Mouse (Mus musculus) midbrain, embryonic 12.5 days (tissue): Measurements from ENCODE around the gene Coq7. TPM values are rescaled to one million over a fixed set of nuclear protein-coding genes. Genes with fewer than 3 reads are reported as not detected.

Experiments used
- ATAC-seq: fragments of 200-750 bp; cut with Nextera tagmentation; 2 replicates; pipeline ENCODE4 v1.8.0; 2017; ENCODE audit warnings: low read depth, moderate TSS enrichment, moderate library complexity; ENCODE audit not compliant: low FRiP score
- H3K27ac ChIP-seq: fragments of 300-500 bp; sonication (generic); replicated peaks from 2 replicates; pipeline ENCODE4 v1.5.1; 2016; ENCODE audit warnings: mild to moderate bottlenecking
- H3K27me3 ChIP-seq: fragments of 300-500 bp; sonication (generic); 2 replicates; pipeline ENCODE4 v1.6.1; 2016; ENCODE audit warnings: mild to moderate bottlenecking
- H3K36me3 ChIP-seq: fragments of 300-500 bp; sonication (generic); 2 replicates; pipeline ENCODE4 v1.6.1; 2016
- H3K4me1 ChIP-seq: fragments of 300-500 bp; sonication (generic); 2 replicates; pipeline ENCODE4 v1.6.1; 2016
- H3K4me2 ChIP-seq: fragments of 300-500 bp; sonication (generic); replicated peaks from 2 replicates; pipeline ENCODE4 v1.6.1; 2016; ENCODE audit warnings: mild to moderate bottlenecking, moderate library complexity
- H3K4me3 ChIP-seq: fragments of 300-500 bp; sonication (generic); 2 replicates; pipeline ENCODE4 v1.5.1; 2016; ENCODE audit warnings: mild to moderate bottlenecking
- H3K9ac ChIP-seq: fragments of 300-500 bp; sonication (generic); replicated peaks from 2 replicates; pipeline ENCODE4 v1.6.1; 2016; ENCODE audit warnings: mild to moderate bottlenecking, moderate library complexity
- H3K9me3 ChIP-seq: fragments of 300-500 bp; sonication (generic); 2 replicates; pipeline ENCODE4 v1.6.1; 2016; ENCODE audit warnings: mild to moderate bottlenecking
- WGBS: fragments of 180-500 bp; shearing (Covaris S2); methylation state at CpG from one replicate; pipeline ENCODE4 v1.1.7; 2016; 5-methylcytosine and 5-hydroxymethylcytosine counted together
- polyA plus RNA-seq: library from polyadenylated mRNA; unstranded; fragments of >200 nt; fragmentation: Nextera tagmentation; extraction: Ambion mirVana; gene quantifications from 2 replicates; pipeline ENCODE4 v1.2.1, GENCODE M21; 2016

Coq7 gene
- 86.3 and 91.5 TPM in 2 replicates for polyA plus RNA-seq

DNA sequence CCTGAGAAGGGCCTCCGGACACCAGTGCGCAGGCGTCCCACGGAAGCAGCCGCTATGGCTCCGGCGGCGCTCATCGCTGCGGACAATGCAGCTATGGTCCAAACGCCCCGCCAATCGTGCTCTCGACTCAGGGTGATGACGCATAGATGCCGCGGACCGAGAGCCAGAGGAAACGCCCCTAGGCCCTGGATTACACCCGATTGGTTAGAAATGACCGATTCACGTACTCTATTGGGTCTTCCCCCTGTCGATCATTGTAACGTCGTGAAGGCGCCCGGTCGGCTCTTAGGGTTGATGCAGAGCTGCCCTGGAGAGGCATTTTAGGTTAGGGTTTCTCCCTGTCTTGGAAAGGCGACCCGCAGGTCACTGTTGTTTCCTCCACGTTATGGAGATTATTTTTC lies at the start of gene Coq7:
Gene Coq7, minus strand, starts transcription at position 179 of the 401 bp plus-strand sequence.
- Histone ChIP-seq H3K4me2 (peak within 1 kb of the TSS; percentile 67), H3K9ac (peak within 1 kb of the TSS; percentile 69), H3K36me3 (0 out of 2 replicates have a peak, but pooled peaks cover 11% of the 10 kb centered on the region), H3K27ac (peak within 1 kb of the TSS; percentile 98), H3K4me3 (peak within 1 kb of the TSS; percentile 74), H3K4me1 (0 out of 2 replicates have a peak, but pooled peaks cover 3% of the 10 kb centered on the region), H3K27me3 (no peaks in the 10 kb centered on the region), H3K9me3 (no peaks in the 10 kb centered on the region)
- peak; percentile 99 for ATAC-seq
- WGBS = under 1% methylated on average over 31 of the region's 31 CpGs

DNA sequence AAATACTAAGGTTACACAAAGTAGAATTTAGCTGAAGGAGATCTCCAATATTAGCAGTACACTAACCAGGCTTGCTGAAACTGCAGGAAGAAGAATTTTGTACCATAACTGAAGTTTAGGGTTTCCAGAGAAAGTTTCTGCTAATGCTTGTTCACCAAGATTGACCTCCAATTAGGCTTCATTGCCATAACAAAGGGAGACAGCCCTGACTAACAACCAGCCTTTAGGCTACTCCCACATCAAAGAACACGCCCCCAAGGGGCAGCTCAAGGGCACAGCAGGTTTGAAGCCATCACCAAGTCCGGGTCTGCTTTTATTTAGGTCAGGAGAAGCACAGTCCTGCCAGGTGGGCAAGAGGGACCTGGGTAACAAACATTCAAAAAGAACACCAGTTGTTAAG lies 46.8 kb upstream of the Coq7 start:
- H3K27me3 ChIP-seq = peaks cover 4% of the 10 kb centered on the region; the same call in 1 of the 2 replicates
- no peak overlapping the region for H3K27ac ChIP-seq
- no peak for ATAC-seq
- 73% methylated on average over 2 of the region's 2 CpGs for WGBS
- peaks cover 21% of the 10 kb centered on the region for H3K4me1 ChIP-seq
- H3K9ac ChIP-seq = no peak overlapping the region
- H3K36me3 ChIP-seq = peaks cover 16% of the 10 kb centered on the region
- no peak overlapping the region for H3K4me3 ChIP-seq
- no peak overlapping the region for H3K4me2 ChIP-seq
- 0 out of 2 replicates have a peak, but pooled peaks cover 3% of the 10 kb centered on the region for H3K9me3 ChIP-seq

DNA sequence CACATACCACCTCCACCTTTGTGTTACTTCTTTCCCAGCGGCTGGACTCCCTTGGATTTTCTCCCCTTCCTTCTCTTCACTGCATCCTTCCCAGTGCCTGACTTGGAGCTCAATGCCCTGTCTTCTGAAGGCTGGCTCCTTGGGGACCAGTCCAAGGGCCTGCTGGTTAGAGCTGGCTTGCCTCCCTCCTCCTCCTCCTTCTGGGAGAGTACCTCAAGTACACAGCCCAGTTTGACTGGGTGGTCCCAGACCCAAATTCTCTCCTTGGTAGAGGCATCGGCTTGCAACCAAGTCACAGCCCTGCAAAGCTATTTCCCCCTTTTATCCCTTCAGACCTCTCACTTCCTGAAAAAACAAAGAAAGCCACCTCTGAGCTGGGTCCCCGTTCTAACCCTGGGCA lies 45.1 kb upstream of the Coq7 start:
- H3K4me3 ChIP-seq = no peak overlapping the region
- ATAC-seq = no peak
- H3K4me1 ChIP-seq = peaks cover 17% of the 10 kb centered on the region
- H3K27me3 ChIP-seq = no peaks in the 10 kb centered on the region
- 79% methylated on average over 3 of the region's 3 CpGs for WGBS
- no peak overlapping the region for H3K4me2 ChIP-seq
- H3K36me3 ChIP-seq = peaks cover 16% of the 10 kb centered on the region
- no peak overlapping the region for H3K27ac ChIP-seq
- H3K9ac ChIP-seq = no peak overlapping the region
- 0 out of 2 replicates have a peak, but pooled peaks cover 3% of the 10 kb centered on the region for H3K9me3 ChIP-seq

DNA sequence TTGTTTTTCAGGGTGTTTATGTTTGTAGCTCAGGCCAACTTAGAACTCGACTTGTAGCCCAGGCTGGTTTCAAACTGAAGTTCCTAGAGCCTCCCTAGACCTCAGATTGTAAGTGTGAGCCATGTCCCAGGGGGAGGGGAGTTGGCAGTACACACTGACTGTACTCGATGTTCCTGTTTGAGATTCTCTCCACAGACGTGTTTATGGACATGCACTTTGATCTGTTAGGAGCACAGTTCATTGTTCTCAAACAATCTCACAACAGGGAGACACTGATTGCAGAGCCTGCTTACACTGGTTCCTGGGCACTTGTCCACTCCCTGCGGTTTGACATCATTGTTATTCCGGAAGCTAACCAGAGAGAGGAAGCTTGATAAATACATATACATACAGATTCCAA lies 38.9 kb upstream of the Coq7 start:
- no peaks in the 10 kb centered on the region for H3K9me3 ChIP-seq
- H3K27ac ChIP-seq = no peak overlapping the region
- H3K27me3 ChIP-seq = no peaks in the 10 kb centered on the region
- no peak for ATAC-seq
- no peak overlapping the region for H3K9ac ChIP-seq
- H3K4me3 ChIP-seq = no peak overlapping the region
- H3K36me3 ChIP-seq = no peaks in the 10 kb centered on the region
- 63% methylated on average over 5 of the region's 5 CpGs for WGBS
- no peak overlapping the region for H3K4me2 ChIP-seq
- H3K4me1 ChIP-seq = peaks cover 16% of the 10 kb centered on the region

DNA sequence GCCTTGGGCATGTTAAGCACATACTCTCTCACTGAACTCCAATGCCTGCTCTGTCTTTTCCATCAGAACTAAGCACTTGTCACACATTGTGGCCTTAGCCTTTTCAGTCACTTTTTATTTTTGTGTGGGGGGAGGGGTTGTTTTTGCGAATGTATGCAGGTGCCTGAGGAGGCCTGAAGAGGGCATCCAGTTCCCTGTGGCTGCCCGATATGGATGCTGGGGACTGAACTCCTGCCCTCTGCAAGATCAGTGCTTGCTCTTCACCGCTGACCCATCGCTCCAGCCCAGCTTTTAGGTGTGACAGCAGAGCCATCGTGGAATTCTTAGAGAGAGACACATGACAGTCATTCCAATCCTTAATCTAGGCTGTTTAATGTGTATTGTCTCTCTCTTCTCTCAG lies 38.2 kb upstream of the Coq7 start:
- peaks cover 16% of the 10 kb centered on the region for H3K4me1 ChIP-seq
- H3K4me2 ChIP-seq = no peak overlapping the region
- WGBS = 48% methylated on average over 5 of the region's 5 CpGs
- H3K9me3 ChIP-seq = no peaks in the 10 kb centered on the region
- H3K4me3 ChIP-seq = no peak overlapping the region
- no peak for ATAC-seq
- no peaks in the 10 kb centered on the region for H3K36me3 ChIP-seq
- no peak overlapping the region for H3K9ac ChIP-seq
- no peak overlapping the region for H3K27ac ChIP-seq
- H3K27me3 ChIP-seq = no peaks in the 10 kb centered on the region

DNA sequence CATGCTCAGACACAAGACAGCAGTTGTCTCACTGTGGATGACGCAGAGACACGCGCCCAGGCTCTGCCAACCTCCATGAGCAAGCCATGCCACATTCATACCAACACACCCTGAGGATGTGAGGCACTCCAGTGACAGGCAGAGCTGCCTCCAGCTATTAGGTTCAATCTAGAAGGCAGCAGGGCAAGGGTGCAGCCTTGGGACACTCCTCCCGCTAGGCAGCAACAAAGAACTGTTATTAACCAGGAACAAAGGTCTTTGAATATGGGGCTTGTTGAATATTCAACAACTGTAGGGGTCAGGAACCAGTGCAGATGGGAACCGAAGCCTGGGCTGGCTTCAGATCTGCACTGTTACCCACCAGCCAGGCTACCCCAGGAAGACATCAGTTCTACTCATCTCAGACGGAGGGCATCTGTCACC lies 36.0 kb upstream of the Coq7 start:
- Histone ChIP-seq H3K4me2 (no peak overlapping the region), H3K4me1 (peaks cover 10% of the 10 kb centered on the region), H3K9ac (no peak overlapping the region), H3K27me3 (no peaks in the 10 kb centered on the region), H3K36me3 (peaks cover 3% of the 10 kb centered on the region), H3K4me3 (no peak overlapping the region), H3K9me3 (no peaks in the 10 kb centered on the region), H3K27ac (peak overlapping the region; percentile 44)
- ATAC-seq = peak; percentile 63; the same call in 1 of the 2 replicates
- 63% methylated on average over 6 of the region's 6 CpGs for WGBS

DNA sequence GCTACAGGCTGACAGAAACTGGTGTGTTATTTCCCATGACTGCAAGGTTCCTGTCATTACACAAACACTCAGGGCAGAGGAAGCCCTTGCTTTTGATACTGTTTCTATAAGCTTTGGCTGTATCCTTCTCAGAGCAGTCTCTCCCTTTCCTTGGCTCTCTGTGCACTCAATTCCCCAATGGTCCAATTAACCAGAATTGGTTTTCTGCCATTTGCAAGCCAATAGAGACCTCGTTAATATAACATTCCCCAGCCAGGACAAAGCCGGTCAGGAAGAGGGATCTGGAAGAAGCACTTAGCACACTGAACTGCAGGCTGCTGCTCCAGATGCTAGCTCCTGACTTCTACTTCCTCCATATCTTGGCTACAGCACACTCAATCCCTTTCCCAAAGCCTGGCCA lies 21.1 kb upstream of the Coq7 start:
- Histone ChIP-seq H3K36me3 (peaks cover 52% of the 10 kb centered on the region), H3K4me1 (no peaks in the 10 kb centered on the region), H3K27ac (0 out of 2 replicates have a peak overlapping the region, but pooled peaks have one; percentile 16), H3K9me3 (no peaks in the 10 kb centered on the region), H3K4me2 (no peak overlapping the region), H3K27me3 (no peaks in the 10 kb centered on the region), H3K9ac (no peak overlapping the region), H3K4me3 (no peak overlapping the region)
- WGBS = 90% methylated on average over 2 of the region's 2 CpGs
- ATAC-seq = no peak

DNA sequence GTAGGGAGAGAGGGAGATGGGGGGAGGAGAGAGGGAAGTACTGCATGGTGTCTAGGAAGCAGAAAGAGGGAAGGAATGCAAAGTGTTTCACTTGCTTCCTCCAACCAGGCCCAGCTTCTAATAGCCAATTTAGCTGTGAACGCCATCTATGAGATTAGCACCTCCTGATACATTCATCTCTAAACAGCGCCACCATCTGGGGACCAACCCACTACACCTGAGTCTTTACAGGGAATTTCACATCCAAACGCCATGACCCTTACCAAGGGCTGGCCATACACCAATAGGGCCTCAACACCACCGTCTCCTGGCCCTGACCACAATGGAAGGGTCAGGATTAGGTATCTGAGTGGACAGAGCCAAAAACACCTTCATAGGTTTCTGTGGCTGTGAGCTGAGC lies 20.7 kb upstream of the Coq7 start:
- WGBS = 70% methylated on average over 4 of the region's 4 CpGs
- Histone ChIP-seq H3K4me2 (no peak overlapping the region), H3K9me3 (no peaks in the 10 kb centered on the region), H3K36me3 (peaks cover 55% of the 10 kb centered on the region), H3K27me3 (no peaks in the 10 kb centered on the region), H3K4me1 (no peaks in the 10 kb centered on the region), H3K27ac (no peak overlapping the region), H3K9ac (no peak overlapping the region), H3K4me3 (no peak overlapping the region)
- ATAC-seq = no peak

DNA sequence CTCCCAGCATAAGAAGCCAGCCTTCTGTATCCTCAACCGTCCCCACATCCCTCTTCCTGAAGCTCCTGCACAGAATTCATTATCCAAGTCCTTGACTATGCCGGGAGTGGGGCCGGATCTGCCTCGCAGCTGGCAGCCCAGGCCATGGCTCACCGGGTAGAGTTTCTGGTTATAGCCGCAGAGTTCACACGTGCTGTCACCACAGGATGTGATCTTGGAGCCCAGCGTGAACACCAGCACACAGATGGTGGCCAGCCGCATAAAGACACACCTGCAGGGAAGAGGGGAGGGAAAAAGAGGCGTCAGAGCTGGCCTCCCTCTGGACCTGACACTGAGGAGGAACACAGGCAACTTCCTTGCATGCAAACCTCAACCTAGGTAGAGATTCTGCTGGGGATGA lies 14.3 kb upstream of the Coq7 start:
- Histone ChIP-seq H3K4me2 (no peak overlapping the region), H3K9me3 (no peaks in the 10 kb centered on the region), H3K9ac (no peak overlapping the region), H3K4me3 (no peak overlapping the region), H3K27me3 (no peaks in the 10 kb centered on the region), H3K4me1 (no peaks in the 10 kb centered on the region), H3K36me3 (peaks cover 65% of the 10 kb centered on the region), H3K27ac (no peak overlapping the region)
- ATAC-seq = no peak
- WGBS = 75% methylated on average over 10 of the region's 10 CpGs

DNA sequence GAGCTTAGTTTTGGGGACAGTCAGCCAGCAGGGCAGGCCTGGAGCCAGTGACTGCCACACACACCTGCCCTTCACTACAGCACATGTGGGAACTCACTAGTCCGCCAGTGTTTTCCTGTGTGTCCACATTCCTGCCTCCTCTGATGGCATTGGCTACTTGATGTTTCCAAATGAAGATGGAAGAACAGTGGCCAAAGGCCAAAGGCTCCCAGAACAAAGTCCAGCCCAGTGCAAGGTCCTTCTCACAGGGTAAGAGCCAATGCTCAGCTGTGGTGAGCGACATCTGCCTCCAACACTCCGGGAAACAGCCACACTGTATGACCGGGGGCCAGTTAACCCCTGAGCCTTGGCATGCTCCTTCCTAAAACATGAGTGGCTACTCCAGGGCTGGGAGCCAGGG lies 11.0 kb upstream of the Coq7 start:
- Histone ChIP-seq H3K9me3 (no peaks in the 10 kb centered on the region), H3K36me3 (peaks cover 43% of the 10 kb centered on the region), H3K4me2 (no peak overlapping the region), H3K4me1 (no peaks in the 10 kb centered on the region), H3K27ac (no peak overlapping the region), H3K9ac (no peak overlapping the region), H3K27me3 (no peaks in the 10 kb centered on the region), H3K4me3 (no peak overlapping the region)
- WGBS = 94% methylated on average over 4 of the region's 4 CpGs
- no peak for ATAC-seq

DNA sequence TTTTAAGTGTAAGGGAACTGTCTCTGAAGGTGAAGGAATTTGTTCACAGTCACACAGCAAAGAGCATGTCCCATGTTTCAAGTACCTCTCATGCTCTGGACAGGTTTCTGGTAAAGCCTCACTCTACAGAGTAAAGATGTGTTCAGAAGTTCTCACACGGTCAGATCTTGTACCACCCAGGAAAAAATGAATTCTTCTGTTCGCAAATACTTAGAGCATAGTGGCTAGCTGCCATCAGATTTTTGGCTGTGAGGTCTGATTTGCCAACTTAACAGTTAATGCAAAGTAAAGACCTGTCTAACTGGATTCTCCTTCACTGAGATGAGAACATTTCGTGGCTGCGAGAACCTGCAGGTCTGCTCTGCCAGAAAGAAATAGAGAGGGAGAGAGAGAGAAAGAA lies 1.9 kb upstream of the Coq7 start:
- no peaks in the 10 kb centered on the region for H3K27me3 ChIP-seq
- ATAC-seq = no peak

DNA sequence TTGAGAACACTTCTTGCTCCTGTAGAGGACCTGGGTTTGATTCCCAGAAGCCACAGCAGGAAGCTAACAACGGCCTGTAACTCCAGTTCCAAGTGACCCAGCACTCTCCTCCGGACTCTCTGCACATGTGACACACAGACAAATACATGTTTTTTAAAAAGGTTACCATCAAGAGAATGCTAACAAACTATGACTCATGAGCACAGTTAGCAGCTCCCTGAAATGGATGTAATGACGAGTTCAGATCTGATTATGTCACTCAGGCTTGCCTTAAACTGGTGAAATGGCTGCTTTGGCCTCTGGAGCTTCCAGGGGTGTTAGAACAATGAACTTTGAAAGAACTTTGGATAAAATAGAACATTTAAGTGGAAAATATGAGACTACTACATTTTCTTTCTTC lies 1.2 kb upstream of the Coq7 start:
- H3K9ac ChIP-seq = no peak overlapping the region
- 0 out of 2 replicates have a peak overlapping the region, but pooled peaks have one; percentile 63 for H3K4me2 ChIP-seq
- peaks cover 9% of the 10 kb centered on the region; the same call in 1 of the 2 replicates for H3K36me3 ChIP-seq
- no peak overlapping the region for H3K27ac ChIP-seq
- no peaks in the 10 kb centered on the region for H3K9me3 ChIP-seq
- no peak for ATAC-seq
- H3K4me3 ChIP-seq = no peak overlapping the region
- no peaks in the 10 kb centered on the region for H3K27me3 ChIP-seq
- H3K4me1 ChIP-seq = 0 out of 2 replicates have a peak, but pooled peaks cover 3% of the 10 kb centered on the region
- WGBS = 78% methylated on average over 3 of the region's 3 CpGs

More for the DNA sequence above, 1.9 kb upstream of the Coq7 start:
- H3K4me3 ChIP-seq = no peak overlapping the region
- no peak overlapping the region for H3K27ac ChIP-seq
- no peak overlapping the region for H3K9ac ChIP-seq
- 0 out of 2 replicates have a peak, but pooled peaks cover 3% of the 10 kb centered on the region for H3K4me1 ChIP-seq
- H3K9me3 ChIP-seq = no peaks in the 10 kb centered on the region
- peaks cover 7% of the 10 kb centered on the region; the same call in 1 of the 2 replicates for H3K36me3 ChIP-seq
- no peak overlapping the region for H3K4me2 ChIP-seq
- WGBS = 91% methylated on average over 4 of the region's 4 CpGs
